Mouse (Mus musculus) urinary bladder, adult 2 months (tissue): ENCODE results near the gene Cnot3. TPM values are rescaled to one million over a fixed set of nuclear protein-coding genes. Genes with fewer than 3 reads are reported as not detected.
"Not testable (repeated sequence)": the region's sequence is repeated elsewhere in the genome, so short reads cannot be mapped to it uniquely, and the experiment has no call there.

Source experiments
- DNase-seq: peaks from one replicate; pipeline ENCODE4 v3.0.0; 2022; ENCODE audit warnings: low spot score
- polyA plus RNA-seq: library from polyadenylated mRNA; depleted of rRNA; stranded (reverse); fragments of >200 nt; gene quantifications from 2 replicates; pipeline ENCODE4 v1.2.3, GENCODE M21; 2012; rRNA removed

The Cnot3 gene
- polyA plus RNA-seq, 1 experiment: 23.5 TPM

DNA sequence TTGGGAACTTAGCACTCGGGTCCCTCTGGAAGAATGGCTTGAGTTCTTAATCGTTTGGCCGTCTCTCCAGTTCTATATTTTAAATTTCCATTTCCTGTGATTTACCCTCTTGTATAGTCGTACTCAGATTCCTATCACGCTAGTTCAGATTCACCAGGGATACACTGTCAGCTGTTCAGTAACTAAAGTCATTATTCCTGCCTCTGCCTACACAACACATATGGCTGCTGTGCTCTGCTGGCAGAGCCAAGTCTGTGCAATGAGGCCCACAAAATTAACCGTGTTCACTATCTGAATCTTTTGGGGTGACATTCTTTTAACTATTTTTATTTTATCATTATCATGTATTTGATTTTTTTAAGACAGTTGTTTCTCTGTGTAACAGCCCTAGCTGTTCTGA, 53.4 kb downstream of the Cnot3 start:
- DNase-seq: no peak

GRCm38 (mm10) chr7:3703148-3703878, 58.2 kb downstream of the Cnot3 start:
- DNase-seq: no peak

DNA sequence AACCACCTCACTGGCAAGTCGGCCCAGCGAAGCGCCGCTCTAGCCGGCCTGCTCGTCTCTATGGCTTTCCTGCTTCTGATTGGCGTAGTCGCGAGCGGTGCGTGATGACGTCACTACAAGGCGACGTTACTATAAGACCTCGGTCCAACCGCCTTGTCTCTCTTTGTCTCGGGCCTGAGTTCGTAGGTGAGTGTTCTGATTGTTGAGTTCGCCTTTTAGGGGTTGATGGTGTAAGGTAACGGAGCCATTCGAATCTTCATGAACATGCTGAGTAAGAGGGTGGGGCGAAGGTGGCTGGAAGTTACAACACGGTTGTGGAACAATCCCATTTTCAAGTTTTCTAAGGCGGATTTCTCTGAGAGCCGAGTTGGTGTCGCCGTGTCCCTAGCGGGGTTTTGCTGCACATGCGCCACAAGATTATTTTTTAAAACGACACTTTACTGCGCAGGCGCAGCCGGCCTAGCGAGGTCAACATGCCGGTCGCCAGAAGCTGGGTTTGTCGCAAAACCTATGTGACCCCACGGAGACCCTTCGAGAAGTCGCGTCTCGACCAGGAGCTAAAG, 58.9 kb downstream of the Cnot3 start, which contains the start of gene Rps9:
TSS of gene Rps9 (plus strand) at position 115 of the 563 bp plus-strand sequence.
- peak; percentile 86 for DNase-seq

GRCm38 (mm10) chr7:3704475-3704874, 59.4 kb downstream of the Cnot3 start:
- DNase-seq: no peak

GRCm38 (mm10) chr7:3705461-3705860, 60.4 kb downstream of the Cnot3 start:
- not testable (repeated sequence) for DNase-seq

DNA sequence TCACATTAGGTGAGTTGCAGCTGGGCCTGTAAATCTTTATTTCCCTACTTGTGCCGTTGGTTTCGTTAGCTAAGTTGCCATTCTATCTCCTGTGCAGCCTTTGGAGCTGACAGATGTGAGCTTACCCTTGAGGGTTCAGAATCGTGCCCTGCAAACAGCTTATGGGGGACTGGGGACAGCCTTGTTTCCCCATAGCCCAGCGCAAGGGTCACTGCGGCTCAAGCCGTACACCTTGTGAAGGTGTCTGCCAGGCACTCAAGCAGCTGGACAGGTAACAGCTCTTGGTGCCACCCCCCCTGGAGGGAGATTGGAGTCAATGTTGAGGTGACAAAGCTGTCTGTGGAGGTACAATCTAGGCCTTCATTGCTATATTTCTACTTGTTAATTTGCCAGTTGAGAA, 60.8 kb downstream of the Cnot3 start:
- DNase-seq: no peak

DNA sequence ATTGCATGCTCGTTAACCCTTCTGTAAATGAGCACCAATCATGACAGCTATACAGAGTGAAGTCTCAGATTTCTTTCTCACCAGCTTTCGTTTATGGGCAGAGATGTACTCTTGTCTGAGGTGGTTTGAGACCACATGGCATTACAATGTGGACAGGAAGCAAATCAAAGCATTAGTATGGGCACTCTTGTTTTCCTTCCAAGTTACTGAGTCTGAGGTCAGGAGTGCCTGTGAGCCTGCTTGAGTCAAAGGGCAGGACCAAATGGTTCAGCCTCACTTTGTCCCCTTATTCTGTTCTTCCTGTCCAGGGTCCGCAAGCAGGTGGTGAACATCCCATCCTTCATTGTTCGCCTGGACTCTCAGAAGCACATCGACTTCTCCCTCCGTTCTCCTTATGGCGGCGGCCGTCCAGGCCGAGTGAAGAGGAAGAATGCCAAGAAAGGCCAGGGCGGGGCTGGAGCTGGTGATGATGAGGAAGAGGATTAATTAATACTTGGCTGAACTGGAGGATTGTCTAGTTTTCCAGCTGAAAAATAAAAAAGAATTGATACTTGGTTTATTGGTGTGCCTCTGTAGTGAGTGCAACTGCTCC, 61.4 kb downstream of the Cnot3 start:
- DNase-seq: no peak

DNA sequence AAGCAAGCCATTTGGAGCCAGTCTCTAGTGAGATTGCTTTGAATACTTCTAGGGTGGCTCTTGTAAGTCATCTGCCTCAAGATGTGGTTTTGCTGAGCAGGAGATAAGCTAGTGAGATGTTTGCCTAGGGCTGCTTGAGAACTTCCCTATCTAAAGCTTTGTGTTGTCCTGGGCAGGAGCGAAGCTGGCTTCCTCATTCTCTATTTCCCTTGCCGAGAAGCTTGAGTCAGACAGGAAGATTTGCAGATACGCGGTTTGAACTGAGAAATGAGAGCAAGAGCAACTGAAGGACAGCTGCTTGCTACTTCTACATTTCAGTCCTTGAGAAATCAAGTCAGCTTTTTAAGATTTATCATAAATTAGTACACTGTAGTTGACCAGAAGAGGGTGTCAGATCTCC, 62.0 kb downstream of the Cnot3 start:
- DNase-seq: no peak

DNA sequence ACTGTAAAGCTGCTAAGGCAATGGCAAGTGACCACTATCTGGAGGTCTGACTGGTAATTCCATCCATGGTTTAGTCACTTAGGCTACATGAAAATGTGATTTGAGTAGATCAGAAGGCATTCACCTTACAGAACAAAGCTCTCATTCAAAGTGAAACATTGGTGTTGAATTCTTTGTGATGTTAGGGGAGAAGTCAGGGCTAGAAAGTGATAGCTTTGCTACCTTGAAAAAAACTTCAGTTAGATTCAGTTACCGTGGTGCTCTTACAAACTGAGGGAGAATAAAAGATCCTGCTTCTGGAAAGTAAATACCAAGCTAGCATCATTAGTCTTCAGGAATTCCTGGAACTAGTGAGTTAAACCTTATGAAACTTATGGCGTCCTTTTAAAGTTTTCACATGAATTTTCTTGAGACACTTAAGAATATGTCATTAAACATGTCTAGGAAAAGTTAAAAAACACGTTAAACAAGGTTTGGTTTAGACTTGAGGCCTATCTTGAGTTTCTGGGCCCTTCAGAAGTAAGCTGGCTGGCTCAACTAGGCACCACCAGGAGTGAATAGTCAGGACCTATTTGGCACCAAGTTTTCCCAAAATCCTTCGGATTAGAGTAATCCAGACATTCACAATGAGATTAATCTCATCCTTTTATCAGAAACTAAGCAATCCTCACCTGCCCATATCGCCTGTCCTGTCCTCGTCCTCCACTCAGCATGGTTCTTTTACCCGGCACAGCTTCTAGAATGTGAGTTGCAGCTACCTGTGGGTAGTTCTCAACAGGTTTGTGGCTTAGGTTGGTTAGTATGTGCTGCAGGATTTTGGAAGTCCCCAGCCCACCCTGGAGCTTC, 62.7 kb downstream of the Cnot3 start:
- no peak for DNase-seq

DNA sequence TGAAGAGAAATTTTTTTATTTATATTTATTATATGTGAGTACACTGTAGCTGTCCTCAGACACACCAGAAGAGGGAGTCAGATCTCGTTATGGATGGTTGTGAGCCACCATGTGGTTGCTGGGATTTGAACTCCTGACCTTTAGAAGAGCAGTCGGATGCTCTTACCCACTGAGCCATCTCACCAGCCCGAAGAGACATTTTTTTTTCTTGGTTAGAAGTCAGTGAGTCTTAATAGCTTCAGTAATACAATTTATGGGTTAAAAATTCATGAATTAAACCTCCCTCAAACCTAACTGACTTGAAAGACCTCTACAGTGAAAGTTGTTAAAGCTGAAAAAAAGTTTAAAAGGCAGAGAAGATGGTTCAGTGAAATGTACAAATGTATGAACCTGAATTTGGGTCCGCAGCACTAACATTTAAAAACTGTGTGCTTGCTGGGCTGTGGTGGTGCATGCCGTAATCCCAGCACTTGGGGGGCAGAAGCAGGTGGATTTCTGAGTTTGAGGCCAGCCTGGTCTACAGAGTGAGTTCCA, 63.4 kb downstream of the Cnot3 start:
- DNase-seq: not testable (repeated sequence)

DNA sequence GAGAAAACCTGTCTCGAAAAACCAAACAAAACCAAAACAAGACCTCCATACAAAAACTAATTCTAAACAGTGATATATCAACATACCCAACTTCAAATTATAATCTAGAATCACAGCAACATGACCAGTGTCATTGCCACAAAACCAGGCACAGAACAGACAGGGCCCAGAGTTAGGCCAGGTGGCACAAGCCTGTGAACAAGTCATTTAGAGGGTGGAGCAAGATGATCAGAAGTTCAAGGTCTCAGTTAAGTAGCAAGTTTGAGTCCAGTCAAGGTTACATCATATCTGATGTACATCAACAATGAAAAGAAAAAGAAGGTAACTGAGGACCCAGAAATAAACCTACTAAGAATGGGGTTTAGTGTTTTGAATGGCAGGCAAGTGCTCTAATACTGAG, 63.9 kb downstream of the Cnot3 start:
- no peak for DNase-seq

Other genes with a start within 250 kb of the Cnot3 start
- gene Cacng6, start 221.1 kb upstream of the Cnot3 start, polyA plus RNA-seq: not detected in 2 replicates
- gene Tarm1, start 142.6 kb upstream of the Cnot3 start, polyA plus RNA-seq: 0.07 and 0.10 TPM in 2 replicates
- gene Oscar, start 29.1 kb upstream of the Cnot3 start, polyA plus RNA-seq: 0.43 and 0.44 TPM in 2 replicates
- gene Ndufa3, start 27.9 kb upstream of the Cnot3 start, polyA plus RNA-seq: 262 and 303 TPM in 2 replicates
- 23.2 and 25.4 TPM in 2 replicates for gene Tfpt, start 15.3 kb upstream of the Cnot3 start, polyA plus RNA-seq
- 43.2 and 43.7 TPM in 2 replicates for gene Prpf31, start 15.3 kb upstream of the Cnot3 start, polyA plus RNA-seq
- 14.0 and 14.8 TPM in 2 replicates for gene Leng1, start 20.6 kb downstream of the Cnot3 start, polyA plus RNA-seq
- 120 and 136 TPM in 2 replicates for gene Tmc4, start 32.3 kb downstream of the Cnot3 start, polyA plus RNA-seq
- gene Tsen34, start 47.6 kb downstream of the Cnot3 start, polyA plus RNA-seq: 88.8 and 98.9 TPM in 2 replicates
- gene Mboat7, start 48.3 kb downstream of the Cnot3 start, polyA plus RNA-seq: 25.6 and 31.9 TPM in 2 replicates
- gene Rps9, start 58.7 kb downstream of the Cnot3 start, polyA plus RNA-seq: 3,051 and 3,338 TPM in 2 replicates
- 12.2 and 12.4 TPM in 2 replicates for gene Pirb, start 75.1 kb downstream of the Cnot3 start, polyA plus RNA-seq
- gene Gm15448, start 180.4 kb downstream of the Cnot3 start, polyA plus RNA-seq: 0.18 and 0.22 TPM in 2 replicates
- 0.33 and 0.65 TPM in 2 replicates for gene Pira2, start 199.8 kb downstream of the Cnot3 start, polyA plus RNA-seq